Comparison of ENCODE assay signal across 18 mouse cellular contexts in genomic region chr8:64412488-64413188, GRCm38 (mm10).
A peak's percentile ranks its signal among the peaks of the same experiment; 100 is the strongest.
DNase-seq lines count a peak whose midpoint lies in the region; ATAC-seq and TF ChIP-seq lines count a peak whose summit lies in the region.
"Had no signal": no experiment of that assay in that cellular context is flagged by ENCODE, and none has a peak within 500 bp of the region (broad histone marks: within the 10 kb centered on the region; RNA-seq: fewer than 3 reads in every experiment).

No protein-coding gene starts in this region.

- peaks cover 5% of the 10 kb centered on the region; the same call in 1 of the 2 replicates for H3K4me1 ChIP-seq in embryonic facial prominence, embryonic 14.5 days (ENCODE audit: control insufficient read depth, insufficient read depth, low read length)
- no peaks in the 10 kb centered on the region for H3K4me1 ChIP-seq in embryonic facial prominence, embryonic 10.5 days
- no peaks in the 10 kb centered on the region for H3K4me1 ChIP-seq in lung, embryonic 14.5 days (ENCODE audit: insufficient read depth)
- H3K4me1 ChIP-seq in neural tube, embryonic 15.5 days: no peaks in the 10 kb centered on the region
- H3K4me1 ChIP-seq: stomach, embryonic 15.5 days had no signal

- WGBS in embryonic facial prominence, embryonic 14.5 days: 46% methylated on average over 15 of the region's 15 CpGs
- WGBS in embryonic facial prominence, embryonic 10.5 days: 62% methylated on average over 15 of the region's 15 CpGs
- 56% methylated on average over 15 of the region's 15 CpGs for WGBS in lung, embryonic 14.5 days
- WGBS in neural tube, embryonic 15.5 days: 39% methylated on average over 15 of the region's 15 CpGs

- 0 out of 2 replicates have a peak, but pooled peaks have one; percentile 62 for ATAC-seq in embryonic facial prominence, embryonic 14.5 days (ENCODE audit: low read depth)
- ATAC-seq in lung, embryonic 14.5 days (ENCODE audit: insufficient read depth): peak; percentile 68
- no peak for ATAC-seq in neural tube, embryonic 15.5 days (ENCODE audit: low FRiP score)
- ATAC-seq: intestine, postnatal 0 days had no signal

- peak overlapping the region; percentile 0; the same call in 1 of the 2 replicates for H3K4me2 ChIP-seq in embryonic facial prominence, embryonic 14.5 days (ENCODE audit: low read depth, low read length)
- H3K4me2 ChIP-seq in lung, embryonic 14.5 days: no peak overlapping the region
- 0 out of 2 replicates have a peak overlapping the region, but pooled peaks have one; percentile 4 for H3K4me2 ChIP-seq in neural tube, embryonic 15.5 days
- H3K4me2 ChIP-seq: limb, embryonic 12.5 days; stomach, embryonic 15.5 days had no signal

- no peaks in the 10 kb centered on the region for H3K27me3 ChIP-seq in embryonic facial prominence, embryonic 14.5 days (replicated peaks; ENCODE audit: control insufficient read depth, insufficient read depth, low read length)
- no peaks in the 10 kb centered on the region for H3K27me3 ChIP-seq in embryonic facial prominence, embryonic 10.5 days (replicated peaks; ENCODE audit: low read depth, poor library complexity, severe bottlenecking)
- no peaks in the 10 kb centered on the region for H3K27me3 ChIP-seq in lung, embryonic 14.5 days (ENCODE audit: insufficient read depth, low read length)
- peaks cover 4% of the 10 kb centered on the region; the same call in 1 of the 2 replicates for H3K27me3 ChIP-seq in neural tube, embryonic 15.5 days (replicated peaks)
- H3K27me3 ChIP-seq: limb, embryonic 12.5 days; stomach, embryonic 15.5 days had no signal

- no peaks in the 10 kb centered on the region for H3K36me3 ChIP-seq in embryonic facial prominence, embryonic 14.5 days (ENCODE audit: control insufficient read depth, insufficient read depth, low read length)
- H3K36me3 ChIP-seq in embryonic facial prominence, embryonic 10.5 days (replicated peaks): no peaks in the 10 kb centered on the region
- H3K36me3 ChIP-seq in lung, embryonic 14.5 days (ENCODE audit: insufficient read depth): no peaks in the 10 kb centered on the region
- no peaks in the 10 kb centered on the region for H3K36me3 ChIP-seq in neural tube, embryonic 15.5 days
- H3K36me3 ChIP-seq: limb, embryonic 12.5 days; stomach, embryonic 15.5 days had no signal

- no peak overlapping the region for H3K27ac ChIP-seq in embryonic facial prominence, embryonic 14.5 days (replicated peaks; ENCODE audit: low read depth, low read length)
- H3K27ac ChIP-seq in embryonic facial prominence, embryonic 10.5 days (replicated peaks): no peak overlapping the region
- no peak overlapping the region for H3K27ac ChIP-seq in lung, embryonic 14.5 days (ENCODE audit: low read depth)
- no peak overlapping the region for H3K27ac ChIP-seq in neural tube, embryonic 15.5 days (replicated peaks)
- H3K27ac ChIP-seq: kidney, postnatal 0 days; limb, embryonic 12.5 days; stomach, embryonic 15.5 days had no signal

- peak; percentile 39 for DNase-seq in embryonic facial prominence, embryonic 14.5 days (ENCODE audit: low spot score)
- DNase-seq in embryonic facial prominence, embryonic 10.5 days (ENCODE audit: low spot score): no peak
- peak; percentile 77 for DNase-seq in lung, embryonic 14.5 days
- DNase-seq in lung, postnatal 25 days (ENCODE audit: low spot score): no peak
- DNase-seq in retina, postnatal 1 day: peak; percentile 37
- no peak for DNase-seq in retina, embryonic 14.5 days (ENCODE audit: low spot score)
- no peak for DNase-seq in cerebellum, adult 9-10 months
- DNase-seq: adrenal gland, adult 2 months; cerebellum, adult 8-10 months; gastrocnemius, postnatal 10 days; heart, adult 18-20 months; heart, postnatal 4 days; right cerebral cortex, postnatal 14 days had no signal

- no peaks in the 10 kb centered on the region for H3K9me3 ChIP-seq in embryonic facial prominence, embryonic 14.5 days (ENCODE audit: control insufficient read depth, low read length)
- no peaks in the 10 kb centered on the region for H3K9me3 ChIP-seq in embryonic facial prominence, embryonic 10.5 days
- no peaks in the 10 kb centered on the region for H3K9me3 ChIP-seq in lung, embryonic 14.5 days (ENCODE audit: low read depth, low read length)
- no peaks in the 10 kb centered on the region for H3K9me3 ChIP-seq in neural tube, embryonic 15.5 days (replicated peaks)
- H3K9me3 ChIP-seq: limb, embryonic 12.5 days; stomach, embryonic 15.5 days had no signal

- H3K9ac ChIP-seq in embryonic facial prominence, embryonic 14.5 days (ENCODE audit: low read depth, low read length): no peak overlapping the region
- no peak overlapping the region for H3K9ac ChIP-seq in lung, embryonic 14.5 days
- H3K9ac ChIP-seq in neural tube, embryonic 15.5 days (replicated peaks): no peak overlapping the region
- H3K9ac ChIP-seq: limb, embryonic 12.5 days; stomach, embryonic 15.5 days had no signal

- no peak overlapping the region for H3K4me3 ChIP-seq in embryonic facial prominence, embryonic 14.5 days (ENCODE audit: low read depth, low read length)
- H3K4me3 ChIP-seq in embryonic facial prominence, embryonic 10.5 days: no peak overlapping the region
- no peak overlapping the region for H3K4me3 ChIP-seq in lung, embryonic 14.5 days (ENCODE audit: low read depth, low read length)
- H3K4me3 ChIP-seq in neural tube, embryonic 15.5 days (replicated peaks): no peak overlapping the region
- H3K4me3 ChIP-seq: limb, embryonic 12.5 days; stomach, embryonic 15.5 days had no signal

- TF ChIP-seq CTCF in lung, embryonic 14.5 days (IDR thresholded peaks at IDR 0.05; ENCODE audit: low read depth): no peak

Comparison
In these comparisons a context has a peak if more than half of its experiments do, and no peak if none do; other contexts are left out.
1. DNase-seq: peak in embryonic facial prominence, embryonic 14.5 days (single experiment), lung, embryonic 14.5 days (single experiment) and retina, postnatal 1 day (single experiment); none in embryonic facial prominence, embryonic 10.5 days (single experiment), lung, postnatal 25 days (single experiment), retina, embryonic 14.5 days (single experiment) and cerebellum, adult 9-10 months (single experiment).